Mouse (Mus musculus): ENCODE data around the gene Far2.

Far2 gene

DNA sequence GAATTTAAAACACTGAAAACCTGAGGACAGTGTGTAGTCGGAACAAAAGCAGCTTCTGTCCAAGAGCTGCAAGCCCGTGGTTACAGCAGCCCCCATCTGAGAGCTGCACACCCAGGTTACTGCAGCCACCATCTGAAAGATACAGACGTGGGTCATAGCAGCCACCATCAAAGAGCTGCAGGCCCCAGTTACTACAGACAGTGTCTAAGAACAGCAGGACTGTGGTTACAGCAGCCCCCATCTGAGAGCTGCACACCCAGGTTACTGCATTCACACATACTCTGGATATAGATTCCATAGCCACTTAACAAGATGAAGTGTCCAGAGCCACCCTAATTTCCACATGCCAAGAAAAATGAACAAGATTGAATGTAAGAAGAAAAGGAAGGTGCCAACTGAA lies 180.5 kb downstream of the Far2 start:
- DNase-seq: no peak

All from cerebellum, adult 11 months (tissue).